Mouse (Mus musculus) small intestine, adult 2 months (tissue): Measurements from ENCODE around the gene Cdkn2d.

Experiments
- CTCF ChIP-seq: fragments of 200-500 bp; IDR thresholded peaks from 2 replicates; pipeline ENCODE4 v1.5.1; 2012; ENCODE audit warnings: low read depth, mild to moderate bottlenecking, control low read depth, inconsistent platforms, low read length, moderate library complexity, mixed read lengths; ENCODE audit not compliant: insufficient replicate concordance, insufficient read length; ENCODE audit errors: extremely low read depth
- POLR2A ChIP-seq: fragments of 200-500 bp; IDR thresholded peaks from 2 replicates; pipeline ENCODE4 v1.6.1; 2012; ENCODE audit warnings: low read depth, mild to moderate bottlenecking, control low read depth, inconsistent platforms, low read length, moderate library complexity

DNA sequence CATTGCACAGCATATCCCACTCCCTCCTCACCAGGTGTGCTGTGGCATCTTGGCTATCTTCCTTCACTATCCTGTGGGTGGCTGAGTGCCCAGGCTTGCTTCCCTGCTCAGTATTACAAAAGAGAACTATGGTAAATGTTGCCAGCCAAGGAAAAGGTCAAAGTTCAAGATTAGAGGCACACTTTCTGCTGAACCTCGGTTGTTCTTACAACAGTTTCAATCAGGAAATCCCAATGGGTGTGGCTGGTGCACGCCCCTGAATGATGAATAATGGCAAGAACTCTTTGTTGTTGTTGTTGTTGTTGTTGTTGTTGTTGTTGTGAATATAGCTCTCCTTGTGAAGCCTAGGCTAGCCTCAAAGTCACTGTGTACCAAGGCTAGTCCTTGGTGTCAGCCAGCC lies 29.4 kb downstream of the Cdkn2d start:
- no peak for TF ChIP-seq CTCF
- no peak for TF ChIP-seq POLR2A
